Mouse (Mus musculus) intestine, embryonic 14.5 days (tissue): ENCODE measurements around the gene Fndc9. TPM values are rescaled to one million over a fixed set of nuclear protein-coding genes. Genes with fewer than 3 reads are reported as not detected.

Experiments
- ATAC-seq: fragments of 200-750 bp; cut with Nextera tagmentation; replicated peaks from 2 replicates; pipeline ENCODE4 v1.8.0; 2017; ENCODE audit warnings: low read depth, moderate number of reproducible peaks, moderate TSS enrichment, moderate library complexity; ENCODE audit not compliant: low FRiP score, low TSS enrichment
- DNase-seq: peaks from one replicate; pipeline ENCODE4 v3.0.0-alpha.2; 2018; ENCODE audit warnings: low spot score
- H3K27ac ChIP-seq: fragments of 300-500 bp; sonication (generic); 2 replicates; pipeline ENCODE4 v1.5.1; 2014; ENCODE audit warnings: low read depth, mild to moderate bottlenecking, control low read depth
- H3K27me3 ChIP-seq: fragments of 300-500 bp; sonication (generic); replicated peaks from 2 replicates; pipeline ENCODE4 v1.6.1; 2014; ENCODE audit warnings: low read length, control low read depth; ENCODE audit not compliant: control insufficient read depth, insufficient read depth
- H3K36me3 ChIP-seq: fragments of 300-500 bp; sonication (generic); 2 replicates; pipeline ENCODE4 v1.6.1; 2014; ENCODE audit warnings: low read length, control low read depth; ENCODE audit not compliant: control insufficient read depth, insufficient read depth
- H3K4me1 ChIP-seq: fragments of 300-500 bp; sonication (generic); replicated peaks from 2 replicates; pipeline ENCODE4 v1.6.1; 2014; ENCODE audit warnings: low read length, control low read depth, mixed read lengths; ENCODE audit not compliant: control insufficient read depth, insufficient read depth
- H3K4me2 ChIP-seq: fragments of 300-500 bp; sonication (generic); 2 replicates; pipeline ENCODE4 v1.6.1; 2014; ENCODE audit warnings: low read length
- H3K4me3 ChIP-seq: fragments of 300-500 bp; sonication (generic); 2 replicates; pipeline ENCODE4 v1.5.1; 2014; ENCODE audit warnings: low read depth, low read length, control low read depth, mixed read lengths
- H3K9ac ChIP-seq: fragments of 300-500 bp; sonication (generic); 2 replicates; pipeline ENCODE4 v1.6.1; 2014; ENCODE audit warnings: mild to moderate bottlenecking, low read length
- H3K9me3 ChIP-seq: fragments of 300-500 bp; sonication (generic); 2 replicates; pipeline ENCODE4 v1.6.1; 2016; ENCODE audit warnings: low read length, control low read depth; ENCODE audit not compliant: control insufficient read depth
- WGBS: fragments of 180-500 bp; shearing (Covaris S2); extraction: QIAGEN DNeasy Blood & Tissue Kit; methylation state at CpG from one replicate; pipeline ENCODE4 v1.1.7; 2014; 5-methylcytosine and 5-hydroxymethylcytosine counted together
- polyA plus RNA-seq: library from polyadenylated mRNA; unstranded; fragments of >200 nt; fragmentation: Nextera tagmentation; extraction: Ambion mirVana; gene quantifications from 2 replicates; pipeline ENCODE4 v1.2.1, GENCODE M21; 2014

Gene Fndc9
- polyA plus RNA-seq, result 0.09 and 0.38 TPM in 2 replicates

DNA sequence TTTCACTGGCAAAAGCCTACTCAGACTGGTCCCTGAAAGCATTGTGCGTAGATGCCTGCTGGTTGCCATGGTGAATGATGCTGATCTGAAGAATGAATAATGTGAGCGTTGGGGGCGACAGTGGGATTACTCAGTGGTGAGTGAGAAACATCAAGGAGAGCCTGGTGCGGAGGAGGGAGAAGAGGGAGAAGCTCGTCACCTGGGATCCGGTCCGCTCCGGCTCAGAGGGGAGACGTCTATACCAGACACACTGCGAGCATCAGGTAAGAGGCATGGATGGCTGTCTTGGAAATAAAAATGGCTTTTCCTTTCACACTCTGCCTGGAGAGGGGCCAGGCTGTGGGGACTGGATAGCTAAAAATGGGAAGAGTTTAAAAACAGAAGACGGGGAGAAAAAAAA is at the start of gene Fndc9:
Fndc9 (plus strand) TSS at position 198 of the 400 bp plus-strand sequence.
- no peak within 1 kb of the TSS for H3K4me2 ChIP-seq
- H3K9ac ChIP-seq, result no peak within 1 kb of the TSS
- DNase-seq, result no peak
- H3K27ac ChIP-seq, result no peak within 1 kb of the TSS
- WGBS, result 74% methylated on average over 11 of the region's 11 CpGs
- no peaks in the 10 kb centered on the region for H3K27me3 ChIP-seq
- H3K4me3 ChIP-seq, result no peak within 1 kb of the TSS
- ATAC-seq, result no peak
- H3K36me3 ChIP-seq, result peaks cover 9% of the 10 kb centered on the region; the same call in 1 of the 2 replicates
- H3K4me1 ChIP-seq, result no peaks in the 10 kb centered on the region
- no peaks in the 10 kb centered on the region for H3K9me3 ChIP-seq

DNA sequence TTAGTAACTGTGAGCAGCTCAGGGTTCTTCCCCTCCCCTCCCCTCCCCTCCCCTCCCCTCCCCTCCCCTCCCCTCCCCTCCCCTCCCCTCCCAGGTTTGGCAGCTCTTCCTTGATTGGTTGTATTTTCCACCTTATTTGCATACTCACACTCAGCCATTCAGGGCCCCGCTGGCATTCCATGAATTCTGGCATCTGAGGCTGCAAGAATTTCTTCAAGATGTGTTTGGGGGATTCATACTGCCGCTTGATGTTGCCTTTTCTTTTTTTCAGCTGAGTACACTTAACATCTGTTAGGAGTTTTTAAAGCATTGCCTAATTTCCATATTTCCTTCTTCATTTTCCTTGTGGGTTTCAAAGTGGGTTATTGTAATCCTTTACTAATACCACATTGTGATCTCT is 47.0 kb upstream of the Fndc9 start:
- H3K27me3 ChIP-seq, result no peaks in the 10 kb centered on the region
- H3K27ac ChIP-seq, result no peak overlapping the region
- 65% methylated on average over 2 of the region's 2 CpGs for WGBS
- H3K9ac ChIP-seq, result no peak overlapping the region
- H3K4me1 ChIP-seq, result 0 out of 2 replicates have a peak, but pooled peaks cover 5% of the 10 kb centered on the region
- H3K9me3 ChIP-seq, result no peaks in the 10 kb centered on the region
- H3K4me3 ChIP-seq, result no peak overlapping the region
- no peaks in the 10 kb centered on the region for H3K36me3 ChIP-seq
- no peak overlapping the region for H3K4me2 ChIP-seq
- no peak for ATAC-seq
- no peak for DNase-seq

GRCm38 (mm10) chr11:46194175-46194574 is 41.2 kb upstream of the Fndc9 start:
- H3K4me3 ChIP-seq, result no peak overlapping the region
- no peak overlapping the region for H3K4me2 ChIP-seq
- 0 out of 2 replicates have a peak, but pooled peaks cover 3% of the 10 kb centered on the region for H3K4me1 ChIP-seq
- H3K27me3 ChIP-seq, result no peaks in the 10 kb centered on the region
- DNase-seq (no peak), ATAC-seq (no peak)
- no peaks in the 10 kb centered on the region; the same call in 1 of the 2 replicates for H3K36me3 ChIP-seq
- WGBS, result 45% methylated on average over 4 of the region's 4 CpGs
- H3K9me3 ChIP-seq, result no peaks in the 10 kb centered on the region
- H3K27ac ChIP-seq, result peak overlapping the region; percentile 60; the same call in 1 of the 2 replicates
- H3K9ac ChIP-seq, result no peak overlapping the region

GRCm38 (mm10) chr11:46200664-46201063 is 34.7 kb upstream of the Fndc9 start:
- Histone ChIP-seq H3K4me1 (peaks cover 6% of the 10 kb centered on the region; the same call in 1 of the 2 replicates), H3K4me2 (no peak overlapping the region), H3K27me3 (no peaks in the 10 kb centered on the region), H3K9ac (no peak overlapping the region), H3K4me3 (no peak overlapping the region), H3K27ac (no peak overlapping the region), H3K36me3 (no peaks in the 10 kb centered on the region; the same call in 1 of the 2 replicates), H3K9me3 (no peaks in the 10 kb centered on the region)
- 87% methylated on average over 11 of the region's 11 CpGs for WGBS
- DNase-seq (no peak), ATAC-seq (no peak)

GRCm38 (mm10) chr11:46201636-46202546 is 33.4 kb upstream of the Fndc9 start:
- H3K27me3 ChIP-seq, result no peaks in the 10 kb centered on the region
- DNase-seq (no peak), ATAC-seq (no peak)
- peaks cover 10% of the 10 kb centered on the region; the same call in 1 of the 2 replicates for H3K4me1 ChIP-seq
- H3K36me3 ChIP-seq, result no peaks in the 10 kb centered on the region; the same call in 1 of the 2 replicates
- peak overlapping the region; percentile 62 for H3K27ac ChIP-seq
- no peak overlapping the region for H3K4me2 ChIP-seq
- H3K4me3 ChIP-seq, result no peak overlapping the region
- WGBS, result 47% methylated on average over 20 of the region's 20 CpGs
- no peaks in the 10 kb centered on the region for H3K9me3 ChIP-seq
- H3K9ac ChIP-seq, result no peak overlapping the region

- H3K4me1 ChIP-seq, result peaks cover 10% of the 10 kb centered on the region; the same call in 1 of the 2 replicates
- H3K36me3 ChIP-seq, result no peaks in the 10 kb centered on the region; the same call in 1 of the 2 replicates
- no peak overlapping the region for H3K4me2 ChIP-seq
- no peak overlapping the region for H3K9ac ChIP-seq
- H3K27ac ChIP-seq, result peak overlapping the region; percentile 62
- DNase-seq, result no peak
- H3K4me3 ChIP-seq, result no peak overlapping the region
- H3K27me3 ChIP-seq, result no peaks in the 10 kb centered on the region
- 32% methylated on average over 10 of the region's 10 CpGs for WGBS
- no peak for ATAC-seq
- no peaks in the 10 kb centered on the region for H3K9me3 ChIP-seq
Measured at GRCm38 (mm10) chr11:46202547-46202887, 32.8 kb upstream of the Fndc9 start.

- no peak overlapping the region for H3K9ac ChIP-seq
- ATAC-seq, result no peak
- no peak overlapping the region for H3K4me2 ChIP-seq
- no peak overlapping the region for H3K4me3 ChIP-seq
- H3K27me3 ChIP-seq, result no peaks in the 10 kb centered on the region
- H3K27ac ChIP-seq, result peak overlapping the region; percentile 90
- H3K36me3 ChIP-seq, result no peaks in the 10 kb centered on the region; the same call in 1 of the 2 replicates
- 87% methylated on average over 9 of the region's 9 CpGs for WGBS
- no peak for DNase-seq
- H3K4me1 ChIP-seq, result peaks cover 10% of the 10 kb centered on the region; the same call in 1 of the 2 replicates
- H3K9me3 ChIP-seq, result no peaks in the 10 kb centered on the region
Measured at GRCm38 (mm10) chr11:46204841-46205240, 30.5 kb upstream of the Fndc9 start.

DNA sequence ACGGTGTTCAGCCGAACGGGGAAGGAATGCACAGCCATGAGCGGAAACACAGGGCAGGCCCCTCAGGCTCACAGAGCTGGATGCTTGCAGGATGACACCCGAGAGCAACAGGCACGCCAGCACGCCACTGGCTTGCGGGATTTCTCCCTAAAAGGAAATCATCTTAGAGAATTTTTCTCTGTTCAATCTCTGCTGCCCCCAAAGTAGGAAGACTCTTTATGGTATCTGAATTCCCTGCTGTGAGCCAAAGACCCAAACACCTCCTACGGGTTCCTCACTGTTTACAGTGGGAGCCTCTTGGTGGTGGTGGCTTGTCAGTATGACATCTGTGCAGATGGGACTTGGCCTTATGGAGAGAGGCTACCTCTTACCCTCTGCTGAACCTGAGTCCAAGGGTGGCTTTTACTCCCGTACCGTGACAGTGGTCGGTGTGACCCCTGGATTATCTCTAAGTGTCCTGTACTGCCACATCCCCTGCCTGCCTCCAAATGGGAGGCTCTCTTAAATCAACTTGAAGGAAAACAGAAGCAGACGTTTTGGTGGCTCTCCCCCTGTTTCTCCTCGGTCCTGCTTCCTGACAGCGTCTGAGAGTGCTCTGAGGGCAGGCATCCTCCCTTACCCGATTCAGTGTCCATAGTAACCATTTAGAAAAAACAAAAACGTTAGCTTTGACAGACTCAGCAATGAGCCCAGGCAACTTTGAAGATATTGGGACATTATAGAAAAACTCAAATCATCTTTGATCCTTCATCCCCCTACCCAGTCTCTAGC is 29.5 kb upstream of the Fndc9 start:
- ATAC-seq, result peak; percentile 66
- Histone ChIP-seq H3K4me1 (peaks cover 13% of the 10 kb centered on the region; the same call in 1 of the 2 replicates), H3K27me3 (no peaks in the 10 kb centered on the region), H3K4me3 (no peak overlapping the region), H3K36me3 (no peaks in the 10 kb centered on the region; the same call in 1 of the 2 replicates), H3K9me3 (no peaks in the 10 kb centered on the region), H3K4me2 (no peak overlapping the region; the same call in 1 of the 2 replicates), H3K9ac (no peak overlapping the region), H3K27ac (peak overlapping the region; percentile 90)
- peak; percentile 58 for DNase-seq
- WGBS, result 24% methylated on average over 17 of the region's 17 CpGs
